Mouse (Mus musculus): Measurements from ENCODE around the gene Dip2a. TPM values are rescaled to one million over a fixed set of nuclear protein-coding genes. Genes with fewer than 3 reads are reported as not detected.

Dip2a gene
- total RNA-seq, 1 experiment from 2014 or later, result 6.0 TPM

DNA sequence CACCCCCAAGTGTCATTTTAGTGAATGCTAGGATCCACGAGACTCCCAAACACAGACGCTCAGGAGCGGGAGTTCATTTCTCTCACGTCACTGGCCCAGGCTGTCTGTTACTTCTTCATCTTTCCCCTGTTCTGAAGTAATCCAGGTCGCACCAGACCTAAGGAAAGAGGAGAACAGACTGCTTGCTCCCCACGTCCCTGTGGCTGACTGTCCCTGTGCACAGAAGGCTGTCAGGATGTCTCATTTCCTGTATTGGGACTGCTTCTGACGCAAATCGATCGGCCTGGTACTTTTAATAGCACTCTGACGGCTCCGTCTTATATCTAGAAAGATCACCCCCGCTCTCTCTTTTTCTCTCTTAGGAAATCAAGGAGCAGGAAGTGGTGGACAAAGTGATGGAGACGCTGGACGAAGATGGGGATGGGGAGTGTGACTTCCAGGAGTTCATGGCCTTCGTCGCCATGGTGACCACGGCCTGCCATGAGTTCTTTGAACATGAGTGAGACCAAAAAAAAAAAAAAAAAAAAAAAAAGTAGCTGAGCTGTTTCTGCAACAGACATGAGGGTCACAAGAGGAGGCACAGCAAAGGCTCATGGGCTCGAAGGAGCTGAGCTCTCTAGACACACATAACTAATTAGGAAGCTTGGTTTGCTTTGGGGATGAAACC is 85.4 kb downstream of the Dip2a start:
- no peak for ATAC-seq (replicated peaks in 1 of 2; ENCODE audit: insufficient read depth in 1 of 2, low FRiP score in 2 of 2, low TSS enrichment in 1 of 2, low read depth in 1 of 2, poor library complexity in 2 of 2, severe bottlenecking in 2 of 2)

GRCm38 (mm10) chr10:76257719-76258390 is 87.2 kb downstream of the Dip2a start:
- peak; percentile 70 to 83 for ATAC-seq (replicated peaks in 1 of 2; ENCODE audit: insufficient read depth in 1 of 2, low FRiP score in 2 of 2, low TSS enrichment in 1 of 2, low read depth in 1 of 2, poor library complexity in 2 of 2, severe bottlenecking in 2 of 2)

- no peak for ATAC-seq (replicated peaks in 1 of 2; ENCODE audit: insufficient read depth in 1 of 2, low FRiP score in 2 of 2, low TSS enrichment in 1 of 2, low read depth in 1 of 2, poor library complexity in 2 of 2, severe bottlenecking in 2 of 2)
Observed at GRCm38 (mm10) chr10:76257231-76257630, 87.9 kb downstream of the Dip2a start.

DNA sequence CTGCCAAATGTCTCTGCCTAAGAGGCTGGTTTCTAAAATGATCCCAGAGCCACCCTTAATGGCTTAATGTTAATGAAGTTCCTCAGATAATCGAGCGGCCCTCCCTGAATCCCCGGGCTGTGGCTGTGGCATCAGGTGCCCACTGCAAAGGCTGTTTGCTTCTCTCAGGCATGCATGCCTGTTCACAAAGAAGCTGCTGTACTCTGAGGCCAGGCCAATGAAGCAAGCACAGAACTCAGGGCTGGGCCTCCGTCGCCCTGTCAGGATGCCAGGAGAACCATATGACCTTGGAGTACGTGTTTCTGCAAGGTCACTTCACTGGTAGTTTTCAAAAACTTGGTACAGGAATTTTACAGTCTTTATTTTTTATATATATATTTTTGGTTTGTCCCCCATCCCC is 89.5 kb downstream of the Dip2a start:
- ATAC-seq (replicated peaks in 1 of 2; ENCODE audit: insufficient read depth in 1 of 2, low FRiP score in 2 of 2, low TSS enrichment in 1 of 2, low read depth in 1 of 2, poor library complexity in 2 of 2, severe bottlenecking in 2 of 2), result no peak

GRCm38 (mm10) chr10:76253536-76253935 is 91.6 kb downstream of the Dip2a start, which contains the start of gene S100b:
Gene S100b (plus strand): TSS chr10:76253853.
- no peak for ATAC-seq (replicated peaks in 1 of 2; ENCODE audit: insufficient read depth in 1 of 2, low FRiP score in 2 of 2, low TSS enrichment in 1 of 2, low read depth in 1 of 2, poor library complexity in 2 of 2, severe bottlenecking in 2 of 2)

- no peak for ATAC-seq (replicated peaks in 1 of 2; ENCODE audit: insufficient read depth in 1 of 2, low FRiP score in 2 of 2, low TSS enrichment in 1 of 2, low read depth in 1 of 2, poor library complexity in 2 of 2, severe bottlenecking in 2 of 2)
Observed at GRCm38 (mm10) chr10:76253079-76253478, 92.0 kb downstream of the Dip2a start.

- no peak for ATAC-seq (replicated peaks in 1 of 2; ENCODE audit: insufficient read depth in 1 of 2, low FRiP score in 2 of 2, low TSS enrichment in 1 of 2, low read depth in 1 of 2, poor library complexity in 2 of 2, severe bottlenecking in 2 of 2)
Observed at GRCm38 (mm10) chr10:76250870-76251269, 94.2 kb downstream of the Dip2a start.

GRCm38 (mm10) chr10:76248647-76248968 is 96.5 kb downstream of the Dip2a start:
- ATAC-seq (replicated peaks in 1 of 2; ENCODE audit: insufficient read depth in 1 of 2, low FRiP score in 2 of 2, low TSS enrichment in 1 of 2, low read depth in 1 of 2, poor library complexity in 2 of 2, severe bottlenecking in 2 of 2), result no peak

- no peak for ATAC-seq (replicated peaks in 1 of 2; ENCODE audit: insufficient read depth in 1 of 2, low FRiP score in 2 of 2, low TSS enrichment in 1 of 2, low read depth in 1 of 2, poor library complexity in 2 of 2, severe bottlenecking in 2 of 2)
Observed at GRCm38 (mm10) chr10:76247960-76248646, 97.0 kb downstream of the Dip2a start.

- no peak for ATAC-seq (replicated peaks in 1 of 2; ENCODE audit: insufficient read depth in 1 of 2, low FRiP score in 2 of 2, low TSS enrichment in 1 of 2, low read depth in 1 of 2, poor library complexity in 2 of 2, severe bottlenecking in 2 of 2)
Observed at GRCm38 (mm10) chr10:76246601-76247000, 98.5 kb downstream of the Dip2a start.

- no peak for ATAC-seq (replicated peaks in 1 of 2; ENCODE audit: insufficient read depth in 1 of 2, low FRiP score in 2 of 2, low TSS enrichment in 1 of 2, low read depth in 1 of 2, poor library complexity in 2 of 2, severe bottlenecking in 2 of 2)
Observed at GRCm38 (mm10) chr10:76245106-76245505, 100.0 kb downstream of the Dip2a start.

- no peak for ATAC-seq (replicated peaks in 1 of 2; ENCODE audit: insufficient read depth in 1 of 2, low FRiP score in 2 of 2, low TSS enrichment in 1 of 2, low read depth in 1 of 2, poor library complexity in 2 of 2, severe bottlenecking in 2 of 2)
Observed at GRCm38 (mm10) chr10:76239401-76239800, 105.7 kb downstream of the Dip2a start.

DNA sequence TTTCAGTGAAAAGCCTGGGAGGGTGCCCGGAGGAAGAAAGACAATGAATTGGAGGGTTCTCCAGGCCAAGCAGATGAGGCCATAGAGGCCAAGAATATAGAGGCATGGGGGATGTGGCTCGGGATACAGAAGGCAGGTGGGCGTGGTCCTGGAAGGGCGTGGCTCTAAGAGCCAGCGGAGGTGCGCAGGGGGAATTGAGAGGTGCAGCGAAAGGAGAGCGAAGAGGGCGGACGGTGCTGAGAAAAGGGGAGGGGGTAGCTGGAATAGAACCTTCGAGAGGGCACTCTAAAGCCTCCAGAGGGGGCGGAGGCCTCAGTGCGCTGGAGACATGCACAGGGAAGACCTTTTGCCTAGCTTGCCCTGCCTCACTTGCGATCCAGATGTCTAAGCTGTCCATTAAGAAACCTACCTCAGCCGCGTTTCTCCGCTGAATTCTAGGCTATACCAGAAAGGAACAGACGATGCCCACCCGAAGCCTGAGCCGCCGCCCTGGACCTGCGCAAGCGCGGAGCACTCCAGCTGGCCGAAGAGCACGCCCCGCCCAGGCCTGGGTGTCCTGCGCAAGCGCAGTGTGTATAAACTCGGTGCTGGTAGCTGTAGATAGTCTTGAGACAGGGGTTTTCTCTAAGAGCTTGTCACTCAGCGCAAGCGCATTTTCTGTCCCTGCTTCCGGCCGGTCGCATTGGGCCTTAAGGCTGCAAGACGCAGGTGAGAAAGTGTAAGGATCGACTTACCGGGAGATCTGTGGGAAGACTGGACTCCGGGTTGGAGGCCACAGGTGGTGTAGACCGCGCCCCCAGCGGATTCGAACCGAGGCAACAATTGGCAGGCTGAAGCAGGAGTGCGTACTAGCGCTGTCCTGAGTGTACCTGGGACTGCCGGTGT is 107.5 kb downstream of the Dip2a start, which contains the start of gene Prmt2:
Gene Prmt2, minus strand, starts transcription at position 525 of the 885 bp plus-strand sequence.
- peak; percentile 90 to 96 for ATAC-seq (replicated peaks in 1 of 2; ENCODE audit: insufficient read depth in 1 of 2, low FRiP score in 2 of 2, low TSS enrichment in 1 of 2, low read depth in 1 of 2, poor library complexity in 2 of 2, severe bottlenecking in 2 of 2)

- ATAC-seq (replicated peaks in 1 of 2; ENCODE audit: insufficient read depth in 1 of 2, low FRiP score in 2 of 2, low TSS enrichment in 1 of 2, low read depth in 1 of 2, poor library complexity in 2 of 2, severe bottlenecking in 2 of 2), result no peak
Observed at GRCm38 (mm10) chr10:76229627-76230026, 115.5 kb downstream of the Dip2a start.

GRCm38 (mm10) chr10:76225944-76226343 is 119.1 kb downstream of the Dip2a start:
- no peak for ATAC-seq (replicated peaks in 1 of 2; ENCODE audit: insufficient read depth in 1 of 2, low FRiP score in 2 of 2, low TSS enrichment in 1 of 2, low read depth in 1 of 2, poor library complexity in 2 of 2, severe bottlenecking in 2 of 2)

GRCm38 (mm10) chr10:76218240-76218639 is 126.9 kb downstream of the Dip2a start:
- no peak for ATAC-seq (replicated peaks in 1 of 2; ENCODE audit: insufficient read depth in 1 of 2, low FRiP score in 2 of 2, low TSS enrichment in 1 of 2, low read depth in 1 of 2, poor library complexity in 2 of 2, severe bottlenecking in 2 of 2)

GRCm38 (mm10) chr10:76217056-76217455 is 128.0 kb downstream of the Dip2a start:
- no peak for ATAC-seq (replicated peaks in 1 of 2; ENCODE audit: insufficient read depth in 1 of 2, low FRiP score in 2 of 2, low TSS enrichment in 1 of 2, low read depth in 1 of 2, poor library complexity in 2 of 2, severe bottlenecking in 2 of 2)
